Mouse (Mus musculus) heart, embryonic 11.5 days (tissue): ENCODE measurements around the gene Gm40193. TPM values are rescaled to one million over a fixed set of nuclear protein-coding genes. Genes with fewer than 3 reads are reported as not detected.
"Not testable (repeated sequence)": the region's sequence is repeated elsewhere in the genome, so short reads cannot be mapped to it uniquely, and the experiment has no call there.

Experiments
- ATAC-seq: fragments of 200-750 bp; cut with Nextera tagmentation; replicated peaks from 2 replicates; pipeline ENCODE4 v1.8.0; 2017; ENCODE audit warnings: moderate library complexity; ENCODE audit not compliant: insufficient number of reproducible peaks, low FRiP score, low TSS enrichment
- H3K27ac ChIP-seq: fragments of 300-500 bp; sonication (generic); 2 replicates; pipeline ENCODE4 v1.5.1; 2014; ENCODE audit warnings: mild to moderate bottlenecking, low read depth, low read length
- H3K27me3 ChIP-seq: fragments of 300-500 bp; sonication (generic); 2 replicates; pipeline ENCODE4 v1.6.1; 2014; ENCODE audit warnings: mild to moderate bottlenecking, low read length, mixed read lengths; ENCODE audit not compliant: control insufficient read depth, insufficient read depth
- H3K36me3 ChIP-seq: fragments of 300-500 bp; sonication (generic); 2 replicates; pipeline ENCODE4 v1.6.1; 2014; ENCODE audit warnings: mild to moderate bottlenecking, low read length, moderate library complexity, mixed read lengths; ENCODE audit not compliant: control insufficient read depth, insufficient read depth
- H3K4me1 ChIP-seq: fragments of 300-500 bp; sonication (generic); 2 replicates; pipeline ENCODE4 v1.6.1; 2014; ENCODE audit warnings: low read length; ENCODE audit not compliant: control insufficient read depth, insufficient read depth
- H3K4me2 ChIP-seq: fragments of 300-500 bp; sonication (generic); 2 replicates; pipeline ENCODE4 v1.6.1; 2014; ENCODE audit warnings: mild to moderate bottlenecking, moderate library complexity
- H3K4me3 ChIP-seq: fragments of 300-500 bp; sonication (generic); 2 replicates; pipeline ENCODE4 v1.5.1; 2014; ENCODE audit warnings: low read depth, low read length
- H3K9ac ChIP-seq: fragments of 300-500 bp; sonication (generic); 2 replicates; pipeline ENCODE4 v1.6.1; 2014; ENCODE audit warnings: mild to moderate bottlenecking, low read depth, low read length, moderate library complexity
- H3K9me3 ChIP-seq: fragments of 300-500 bp; sonication (generic); replicated peaks from 2 replicates; pipeline ENCODE4 v1.6.1; 2016; ENCODE audit warnings: low read length; ENCODE audit not compliant: control insufficient read depth
- WGBS: fragments of 180-500 bp; shearing (Covaris S2); extraction: QIAGEN DNeasy Blood & Tissue Kit; methylation state at CpG from one replicate; pipeline ENCODE4 v1.1.7; 2014; ENCODE audit not compliant: insufficient replicate concordance; 5-methylcytosine and 5-hydroxymethylcytosine counted together
- polyA plus RNA-seq: library from polyadenylated mRNA; unstranded; fragments of >200 nt; fragmentation: Nextera tagmentation; extraction: Ambion mirVana; gene quantifications from 2 replicates; pipeline ENCODE4 v1.2.1, GENCODE M21; 2014

The Gm40193 gene
- polyA plus RNA-seq, 1 experiment from 2014 or later = not detected

DNA sequence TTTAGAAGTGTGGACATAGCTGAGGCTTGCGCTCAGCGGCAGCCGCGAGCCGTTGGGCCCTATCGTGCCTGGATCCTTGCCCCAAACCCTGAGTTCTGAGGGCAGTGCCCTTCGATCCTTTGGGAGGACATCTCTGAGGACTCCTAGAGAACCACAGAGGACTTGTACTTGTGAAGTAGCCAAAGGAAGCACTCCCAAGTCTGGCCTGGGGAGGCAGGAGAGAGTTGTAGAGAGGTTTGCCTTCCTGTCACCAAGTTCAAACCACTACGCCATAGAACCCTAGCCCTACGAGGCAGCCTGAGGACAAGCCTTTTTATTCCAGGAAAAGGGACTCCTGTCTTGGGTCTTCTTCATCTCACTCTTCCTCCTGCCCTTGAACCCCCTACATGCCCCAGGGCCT lies 24.8 kb upstream of the Gm40193 start:
- Histone ChIP-seq H3K4me2 (no peak overlapping the region), H3K4me3 (no peak overlapping the region), H3K9ac (no peak overlapping the region), H3K9me3 (no peaks in the 10 kb centered on the region), H3K4me1 (no peaks in the 10 kb centered on the region), H3K27me3 (no peaks in the 10 kb centered on the region; the same call in 1 of the 2 replicates), H3K36me3 (peaks cover 8% of the 10 kb centered on the region), H3K27ac (no peak overlapping the region)
- WGBS = 86% methylated on average over 9 of the region's 9 CpGs
- no peak for ATAC-seq

DNA sequence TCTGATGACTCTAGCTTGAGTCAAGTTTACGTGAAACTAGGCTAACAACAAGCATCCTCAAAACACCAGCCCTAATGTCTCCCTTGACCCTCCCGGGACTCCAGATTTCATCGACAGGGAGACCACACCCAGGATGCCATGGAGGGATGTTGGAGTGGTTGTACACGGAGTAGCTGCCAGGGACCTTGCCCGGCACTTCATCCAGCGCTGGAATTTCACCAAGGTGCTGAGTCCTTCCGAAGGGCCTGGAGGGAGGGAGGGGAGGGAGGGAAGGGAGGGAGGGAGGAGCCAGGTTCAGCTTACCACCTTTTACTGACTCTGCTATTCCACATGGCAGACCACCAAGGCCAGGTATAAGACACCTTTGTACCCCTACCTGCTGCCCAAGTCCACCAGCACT lies 21.2 kb upstream of the Gm40193 start:
- Histone ChIP-seq H3K4me2 (no peak overlapping the region), H3K27ac (no peak overlapping the region), H3K9ac (no peak overlapping the region), H3K9me3 (no peaks in the 10 kb centered on the region), H3K4me3 (no peak overlapping the region), H3K36me3 (peaks cover 8% of the 10 kb centered on the region), H3K27me3 (no peaks in the 10 kb centered on the region; the same call in 1 of the 2 replicates), H3K4me1 (no peaks in the 10 kb centered on the region)
- ATAC-seq = no peak
- 30% methylated on average over 7 of the region's 7 CpGs for WGBS

DNA sequence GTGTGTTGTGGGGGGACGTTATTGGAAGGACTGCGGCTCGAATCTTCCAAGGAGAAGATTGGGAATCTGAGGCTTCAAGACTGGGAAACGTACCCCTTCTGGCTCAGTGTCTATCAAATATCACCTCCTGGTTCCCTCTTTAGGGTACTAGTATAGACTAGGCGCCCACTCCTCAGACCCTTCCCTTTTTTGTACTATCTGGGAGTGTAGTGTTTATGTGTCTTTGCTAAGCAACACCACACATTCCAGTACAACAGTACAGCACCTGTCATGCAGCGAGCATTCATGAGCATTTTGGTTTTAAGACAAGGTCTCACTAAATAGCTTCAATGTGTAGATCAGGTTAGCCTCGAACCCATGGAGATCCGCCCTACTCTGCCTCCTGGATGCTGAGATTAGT lies 18.8 kb upstream of the Gm40193 start:
- H3K4me3 ChIP-seq = no peak overlapping the region
- no peaks in the 10 kb centered on the region for H3K4me1 ChIP-seq
- ATAC-seq = no peak
- H3K27ac ChIP-seq = no peak overlapping the region
- H3K27me3 ChIP-seq = no peaks in the 10 kb centered on the region; the same call in 1 of the 2 replicates
- no peak overlapping the region for H3K4me2 ChIP-seq
- H3K36me3 ChIP-seq = no peaks in the 10 kb centered on the region
- H3K9me3 ChIP-seq = no peaks in the 10 kb centered on the region
- WGBS = 81% methylated on average over 8 of the region's 8 CpGs
- H3K9ac ChIP-seq = no peak overlapping the region

DNA sequence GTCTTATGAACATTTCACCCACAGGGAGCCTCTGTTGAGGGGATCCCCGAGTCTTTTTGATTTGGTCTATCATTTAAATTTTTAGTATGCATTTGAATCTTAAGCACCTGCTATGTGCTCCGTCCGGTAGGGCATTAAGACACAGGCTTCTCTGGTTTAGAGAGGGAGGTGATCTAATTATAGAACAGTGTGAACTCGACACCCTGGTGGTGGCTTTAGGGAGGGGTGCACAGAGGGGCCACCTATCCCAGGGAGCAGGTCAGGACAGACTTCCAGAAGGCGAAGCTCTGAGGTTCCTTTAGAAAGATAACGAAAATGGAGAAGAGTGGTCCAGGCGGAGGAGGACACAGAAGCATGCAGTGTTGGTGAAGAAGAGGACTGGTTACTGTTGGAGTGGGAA lies 11.8 kb upstream of the Gm40193 start:
- Histone ChIP-seq H3K36me3 (no peaks in the 10 kb centered on the region), H3K4me1 (peaks cover 5% of the 10 kb centered on the region), H3K9me3 (no peaks in the 10 kb centered on the region), H3K9ac (no peak overlapping the region), H3K4me3 (no peak overlapping the region), H3K4me2 (peak overlapping the region; percentile 23), H3K27ac (no peak overlapping the region), H3K27me3 (no peaks in the 10 kb centered on the region; the same call in 1 of the 2 replicates)
- WGBS = 41% methylated on average over 7 of the region's 7 CpGs
- no peak for ATAC-seq

DNA sequence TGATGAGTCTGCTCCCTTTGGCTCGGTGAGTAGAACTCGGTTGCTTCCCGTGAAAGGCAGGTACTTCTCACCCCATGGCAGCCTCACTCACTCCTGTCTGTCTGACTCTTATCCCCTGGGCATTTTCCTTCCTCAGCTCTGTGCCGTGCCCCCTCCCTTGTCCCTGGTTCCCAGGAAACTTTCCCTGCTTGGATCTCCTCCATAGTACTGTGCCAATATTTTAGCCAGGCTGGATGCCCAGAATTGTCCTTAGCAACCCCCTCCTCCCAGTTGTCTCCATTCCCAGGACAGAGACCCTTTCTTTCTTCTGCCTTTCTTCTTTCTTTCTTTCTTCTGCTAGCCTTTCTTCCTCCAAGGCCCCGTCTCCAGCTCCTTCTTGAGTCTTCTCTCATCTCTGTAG lies 8.7 kb upstream of the Gm40193 start:
- no peaks in the 10 kb centered on the region for H3K9me3 ChIP-seq
- ATAC-seq = no peak
- H3K4me3 ChIP-seq = no peak overlapping the region
- no peaks in the 10 kb centered on the region; the same call in 1 of the 2 replicates for H3K27me3 ChIP-seq
- no peak overlapping the region for H3K9ac ChIP-seq
- no peak overlapping the region for H3K27ac ChIP-seq
- no peaks in the 10 kb centered on the region for H3K36me3 ChIP-seq
- no peak overlapping the region for H3K4me2 ChIP-seq
- H3K4me1 ChIP-seq = peaks cover 5% of the 10 kb centered on the region
- WGBS = 71% methylated on average over 5 of the region's 5 CpGs

DNA sequence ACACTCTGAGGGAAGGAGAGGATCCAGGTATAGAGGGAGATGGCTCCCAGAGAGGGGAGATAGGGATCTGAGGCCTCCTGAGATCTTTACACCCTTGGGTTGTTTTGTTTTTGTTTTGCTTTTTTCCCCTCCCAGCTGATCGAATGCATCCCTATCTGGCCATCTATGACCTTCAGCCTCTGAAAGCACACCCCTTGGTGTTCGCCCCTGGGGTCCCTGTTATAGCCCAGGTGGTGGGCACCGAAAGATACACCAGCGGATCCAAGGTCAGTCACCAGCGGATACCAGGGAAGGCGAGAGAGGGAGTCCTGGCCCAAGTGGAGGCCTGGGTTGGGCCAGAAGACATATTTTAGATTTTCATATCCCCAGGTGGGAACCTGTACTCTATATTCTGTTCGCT lies 8.2 kb upstream of the Gm40193 start:
- Histone ChIP-seq H3K9me3 (no peaks in the 10 kb centered on the region), H3K4me2 (peak overlapping the region; percentile 78), H3K27me3 (no peaks in the 10 kb centered on the region; the same call in 1 of the 2 replicates), H3K4me1 (peaks cover 5% of the 10 kb centered on the region), H3K27ac (no peak overlapping the region), H3K36me3 (no peaks in the 10 kb centered on the region), H3K4me3 (peak overlapping the region; percentile 66), H3K9ac (no peak overlapping the region; the same call in 1 of the 2 replicates)
- 83% methylated on average over 7 of the region's 7 CpGs for WGBS
- ATAC-seq = no peak

DNA sequence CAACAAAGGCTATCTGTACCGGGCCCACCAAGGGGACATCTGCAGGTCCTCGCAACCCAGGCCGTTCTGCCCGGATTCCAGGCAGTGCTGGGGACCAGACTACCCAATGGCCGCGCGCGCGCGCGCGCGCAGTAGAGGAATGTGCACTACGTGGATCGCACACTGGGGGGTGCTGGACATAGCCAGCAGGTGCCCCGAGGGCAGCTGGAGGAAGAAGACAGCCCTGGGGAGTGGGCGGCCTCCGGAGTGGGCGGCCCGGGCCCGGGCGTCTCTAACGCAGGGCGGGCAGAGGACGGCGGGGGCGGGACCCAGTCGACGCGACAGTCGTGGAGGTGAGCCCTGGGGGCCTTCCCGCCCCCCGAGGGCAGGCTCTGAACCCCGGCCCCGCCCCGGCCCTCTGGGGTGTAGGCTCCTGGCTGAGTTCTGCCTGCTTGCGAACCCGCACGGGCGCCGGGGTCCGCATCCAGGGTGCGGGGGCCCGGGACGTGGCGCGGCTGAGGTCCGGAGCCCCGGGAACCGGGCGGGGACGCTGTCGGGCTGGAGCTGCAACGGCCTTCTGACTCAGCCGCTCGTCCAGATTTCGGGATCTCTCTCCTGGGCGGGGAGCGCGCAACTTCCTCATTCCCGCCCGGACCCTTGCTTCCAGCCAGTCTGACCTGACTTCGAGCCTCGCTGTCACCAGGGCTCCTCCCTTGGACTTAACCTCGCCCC lies 7.3 kb upstream of the Gm40193 start, which contains the start of gene Pld2:
Gene Pld2 (plus strand): TSS at position 188 of the 711 bp plus-strand sequence.
- peaks cover 5% of the 10 kb centered on the region for H3K4me1 ChIP-seq
- WGBS = under 1% methylated on average over 64 of the region's 65 CpGs
- peak within 1 kb of the TSS; percentile 82 for H3K9ac ChIP-seq
- H3K9me3 ChIP-seq = no peaks in the 10 kb centered on the region
- peak within 1 kb of the TSS; percentile 78 for H3K4me2 ChIP-seq
- H3K27me3 ChIP-seq = no peaks in the 10 kb centered on the region; the same call in 1 of the 2 replicates
- ATAC-seq = peak; percentile 91
- H3K4me3 ChIP-seq = peak within 1 kb of the TSS; percentile 66
- H3K27ac ChIP-seq = 0 out of 2 replicates have a peak within 1 kb of the TSS, but pooled peaks have one; percentile 36
- H3K36me3 ChIP-seq = no peaks in the 10 kb centered on the region

DNA sequence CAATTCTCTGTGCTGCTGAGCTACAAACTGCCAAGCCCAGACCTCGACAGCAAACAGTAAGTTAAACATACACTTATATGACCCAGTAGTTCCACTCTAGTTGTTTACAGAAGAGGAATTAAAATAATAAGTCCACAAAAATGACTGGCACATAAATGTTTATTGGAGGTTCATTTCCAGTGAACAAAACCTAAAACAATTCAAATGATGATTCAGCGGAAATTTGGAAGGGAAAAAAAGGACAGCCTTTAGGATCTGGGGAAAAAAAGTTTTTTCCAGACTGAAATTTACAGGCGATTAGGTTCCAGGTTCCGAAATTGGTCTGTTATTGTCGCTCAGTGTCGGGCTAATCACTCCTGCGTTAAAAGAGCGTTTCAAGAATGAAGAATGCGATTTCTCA lies 6.7 kb upstream of the Gm40193 start:
- Histone ChIP-seq H3K27me3 (no peaks in the 10 kb centered on the region; the same call in 1 of the 2 replicates), H3K9me3 (no peaks in the 10 kb centered on the region), H3K27ac (no peak overlapping the region), H3K4me1 (peaks cover 5% of the 10 kb centered on the region), H3K9ac (peak overlapping the region; percentile 82), H3K36me3 (no peaks in the 10 kb centered on the region), H3K4me2 (peak overlapping the region; percentile 78), H3K4me3 (peak overlapping the region; percentile 66)
- WGBS = 17% methylated on average over 9 of the region's 9 CpGs
- no peak for ATAC-seq

DNA sequence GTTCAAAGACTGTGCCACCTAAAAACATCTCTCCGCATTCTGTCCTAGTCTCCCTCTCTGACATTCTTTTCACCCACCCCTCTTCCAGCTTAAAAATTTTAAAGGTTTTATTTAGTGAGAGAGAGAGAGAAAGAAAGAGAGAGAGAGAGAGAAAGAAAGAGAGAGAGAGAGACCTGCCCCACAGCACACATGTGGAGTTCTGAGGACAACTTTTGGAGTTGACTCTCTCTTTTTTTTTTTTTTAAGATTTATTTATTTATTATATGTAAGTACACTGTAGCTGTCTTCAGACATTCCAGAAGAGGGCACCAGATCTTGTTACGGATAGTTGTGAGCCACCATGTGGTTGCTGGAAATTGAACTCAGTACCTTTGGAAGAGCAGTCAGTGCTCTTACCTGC lies 1.7 kb downstream of the Gm40193 start:
- ATAC-seq, H3K27me3 ChIP-seq, H3K9me3 ChIP-seq, H3K9ac ChIP-seq, H3K4me1 ChIP-seq, H3K4me3 ChIP-seq, H3K27ac ChIP-seq, H3K4me2 ChIP-seq: not testable (repeated sequence)
- H3K36me3 ChIP-seq = peaks cover 15% of the 10 kb centered on the region
- WGBS = 72% methylated on average over 2 of the region's 2 CpGs
